Mouse (Mus musculus) neural tube, embryonic 13.5 days (tissue): Measurements from ENCODE around the gene Camkk1. TPM values are rescaled to one million over a fixed set of nuclear protein-coding genes. Genes with fewer than 3 reads are reported as not detected.
A peak's percentile ranks its signal among the peaks of the same experiment; 100 is the strongest.

Experiments used
- ATAC-seq: fragments of 200-750 bp; cut with Nextera tagmentation; 2 replicates; pipeline ENCODE4 v1.8.0; 2017; ENCODE audit warnings: low read depth, mild to moderate bottlenecking, moderate TSS enrichment, moderate library complexity
- H3K27ac ChIP-seq: fragments of 300-500 bp; sonication (generic); replicated peaks from 2 replicates; pipeline ENCODE4 v1.5.1; 2015; ENCODE audit warnings: moderate library complexity, mild to moderate bottlenecking, inconsistent platforms
- H3K27me3 ChIP-seq: fragments of 300-500 bp; sonication (generic); 2 replicates; pipeline ENCODE4 v1.6.1; 2015; ENCODE audit warnings: mild to moderate bottlenecking, inconsistent platforms
- H3K36me3 ChIP-seq: fragments of 300-500 bp; sonication (generic); 2 replicates; pipeline ENCODE4 v1.6.1; 2015; ENCODE audit warnings: mild to moderate bottlenecking, inconsistent platforms
- H3K4me1 ChIP-seq: fragments of 300-500 bp; sonication (generic); replicated peaks from 2 replicates; pipeline ENCODE4 v1.6.1; 2015; ENCODE audit warnings: inconsistent platforms
- H3K4me2 ChIP-seq: fragments of 300-500 bp; sonication (generic); 2 replicates; pipeline ENCODE4 v1.6.1; 2015; ENCODE audit warnings: inconsistent platforms, mild to moderate bottlenecking, moderate library complexity
- H3K4me3 ChIP-seq: fragments of 300-500 bp; sonication (generic); 2 replicates; pipeline ENCODE4 v1.5.1; 2015; ENCODE audit warnings: mild to moderate bottlenecking, inconsistent platforms
- H3K9ac ChIP-seq: fragments of 300-500 bp; sonication (generic); 2 replicates; pipeline ENCODE4 v1.6.1; 2015; ENCODE audit warnings: moderate library complexity, mild to moderate bottlenecking, inconsistent platforms
- H3K9me3 ChIP-seq: fragments of 300-500 bp; sonication (generic); 2 replicates; pipeline ENCODE4 v1.6.1; 2016; ENCODE audit warnings: inconsistent platforms
- WGBS: fragments of 180-500 bp; shearing (Covaris S2); methylation state at CpG from one replicate; pipeline ENCODE4 v1.1.7; 2015; 5-methylcytosine and 5-hydroxymethylcytosine counted together
- polyA plus RNA-seq: library from polyadenylated mRNA; unstranded; fragments of >200 nt; fragmentation: Nextera tagmentation; extraction: Ambion mirVana; gene quantifications from 2 replicates; pipeline ENCODE4 v1.2.1, GENCODE M21; 2015

Camkk1 gene
- 18.7 and 20.9 TPM in 2 replicates for polyA plus RNA-seq

DNA sequence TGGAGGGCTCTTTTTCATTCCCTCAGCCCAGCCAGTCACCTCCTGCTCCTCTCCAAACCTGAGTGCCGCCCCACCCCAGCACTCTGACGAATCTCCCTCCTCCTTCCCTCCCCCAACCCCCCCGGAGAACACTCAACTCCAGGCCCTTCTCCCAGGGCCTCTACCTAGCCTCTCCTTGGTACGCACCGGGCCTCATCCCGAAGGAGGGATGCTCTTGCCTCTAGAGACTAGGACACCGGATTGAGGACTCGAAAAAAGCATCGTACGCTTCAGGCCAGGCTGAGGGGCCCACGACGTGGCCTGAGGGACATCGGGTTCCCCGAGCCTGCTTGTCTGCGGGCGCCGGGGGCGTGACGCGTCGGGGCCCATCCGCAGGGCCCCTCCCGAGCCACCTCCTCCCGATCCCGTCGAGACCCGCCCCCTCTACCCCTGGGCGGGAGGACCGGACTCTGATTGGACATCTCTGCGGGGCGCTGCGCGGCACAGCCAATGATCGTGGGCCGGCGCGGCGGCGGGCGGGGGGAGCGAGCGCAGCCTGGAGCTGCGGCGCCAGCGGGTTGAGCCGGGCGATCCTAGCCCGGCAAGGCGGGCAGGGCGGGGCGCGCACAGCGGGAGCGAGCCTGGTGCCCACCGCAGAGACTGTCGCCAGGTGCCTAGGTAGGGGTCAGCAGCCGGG is at the start of gene Camkk1:
Gene Camkk1 (plus strand): TSS at position 538 of the 676 bp plus-strand sequence.
- ATAC-seq, result peak; percentile 95
- Histone ChIP-seq H3K4me1 (peaks cover 37% of the 10 kb centered on the region), H3K4me3 (peak within 1 kb of the TSS; percentile 76), H3K4me2 (peak within 1 kb of the TSS; percentile 92), H3K9ac (peak within 1 kb of the TSS; percentile 81), H3K9me3 (no peaks in the 10 kb centered on the region), H3K36me3 (no peaks in the 10 kb centered on the region), H3K27ac (peak within 1 kb of the TSS; percentile 82), H3K27me3 (peaks cover 38% of the 10 kb centered on the region)
- under 1% methylated on average over 55 of the region's 57 CpGs for WGBS

GRCm38 (mm10) chr11:72974995-72975503 is 43.8 kb upstream of the Camkk1 start:
- 84% methylated on average over 13 of the region's 13 CpGs for WGBS
- Histone ChIP-seq H3K9ac (no peak overlapping the region), H3K4me2 (no peak overlapping the region), H3K4me3 (no peak overlapping the region), H3K4me1 (no peaks in the 10 kb centered on the region), H3K27me3 (peaks cover 2% of the 10 kb centered on the region; the same call in 1 of the 2 replicates), H3K9me3 (no peaks in the 10 kb centered on the region), H3K27ac (no peak overlapping the region), H3K36me3 (no peaks in the 10 kb centered on the region)
- ATAC-seq, result no peak

- Histone ChIP-seq H3K27me3 (no peaks in the 10 kb centered on the region), H3K4me3 (no peak overlapping the region), H3K4me2 (no peak overlapping the region), H3K9me3 (no peaks in the 10 kb centered on the region), H3K4me1 (no peaks in the 10 kb centered on the region), H3K27ac (no peak overlapping the region), H3K36me3 (no peaks in the 10 kb centered on the region), H3K9ac (no peak overlapping the region)
- no peak for ATAC-seq
- 87% methylated on average over 9 of the region's 9 CpGs for WGBS
These were observed 36.3 kb upstream of the Camkk1 start for GRCm38 (mm10) chr11:72982516-72982915.

GRCm38 (mm10) chr11:72983283-72983682 is 35.5 kb upstream of the Camkk1 start:
- Histone ChIP-seq H3K36me3 (no peaks in the 10 kb centered on the region), H3K4me2 (no peak overlapping the region), H3K4me3 (no peak overlapping the region), H3K27ac (no peak overlapping the region), H3K9ac (no peak overlapping the region), H3K27me3 (no peaks in the 10 kb centered on the region), H3K9me3 (no peaks in the 10 kb centered on the region), H3K4me1 (no peaks in the 10 kb centered on the region)
- no peak for ATAC-seq
- WGBS, result 48% methylated on average over 5 of the region's 5 CpGs

DNA sequence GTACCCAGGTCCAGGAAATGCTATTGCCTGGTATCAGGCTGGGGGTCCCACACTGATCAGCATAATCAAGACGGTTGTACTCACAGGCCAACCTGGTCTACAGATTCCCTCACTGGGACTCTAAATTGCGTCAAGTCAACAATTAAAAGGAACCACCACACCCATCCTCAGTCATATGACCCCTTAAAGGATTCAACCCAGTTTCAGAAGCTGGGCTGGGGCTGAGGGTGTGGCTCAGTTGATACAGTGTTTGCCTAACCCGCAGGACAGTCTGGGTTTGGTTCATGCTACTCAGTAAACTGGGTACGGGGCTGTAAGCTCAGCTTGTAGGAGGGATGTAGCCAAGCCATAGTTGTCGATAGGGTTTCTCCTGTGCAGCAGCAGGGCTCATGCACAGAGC is 32.1 kb upstream of the Camkk1 start:
- Histone ChIP-seq H3K27me3 (no peaks in the 10 kb centered on the region), H3K4me1 (no peaks in the 10 kb centered on the region; the same call in 1 of the 2 replicates), H3K9ac (no peak overlapping the region), H3K4me3 (no peak overlapping the region), H3K36me3 (no peaks in the 10 kb centered on the region), H3K27ac (no peak overlapping the region), H3K4me2 (no peak overlapping the region), H3K9me3 (no peaks in the 10 kb centered on the region)
- WGBS, result 74% methylated on average over 5 of the region's 5 CpGs
- ATAC-seq, result no peak

DNA sequence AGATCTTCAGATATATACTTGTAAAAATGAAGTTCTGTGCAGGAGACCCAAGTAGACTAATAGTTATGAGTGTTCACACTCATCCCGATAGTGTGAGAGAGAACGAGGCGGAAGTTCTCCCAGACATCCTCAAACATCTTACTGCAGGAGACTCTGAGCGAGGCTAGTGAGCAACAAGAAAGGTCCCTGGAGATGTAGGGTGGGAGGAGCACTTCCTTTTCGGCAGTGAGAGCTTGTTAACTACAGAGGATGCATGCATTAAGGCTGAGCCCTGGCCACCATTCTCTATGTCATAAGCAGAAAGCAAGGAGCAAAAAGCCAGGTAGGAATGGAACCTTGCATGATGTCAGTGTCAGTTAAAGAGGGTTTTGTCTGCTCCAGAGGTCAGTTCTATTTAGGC is 31.6 kb upstream of the Camkk1 start:
- no peaks in the 10 kb centered on the region for H3K27me3 ChIP-seq
- ATAC-seq, result no peak
- H3K4me1 ChIP-seq, result no peaks in the 10 kb centered on the region; the same call in 1 of the 2 replicates
- no peak overlapping the region for H3K27ac ChIP-seq
- H3K36me3 ChIP-seq, result no peaks in the 10 kb centered on the region
- no peak overlapping the region for H3K4me3 ChIP-seq
- no peaks in the 10 kb centered on the region for H3K9me3 ChIP-seq
- H3K9ac ChIP-seq, result no peak overlapping the region
- WGBS, result 65% methylated on average over 5 of the region's 5 CpGs
- no peak overlapping the region for H3K4me2 ChIP-seq

DNA sequence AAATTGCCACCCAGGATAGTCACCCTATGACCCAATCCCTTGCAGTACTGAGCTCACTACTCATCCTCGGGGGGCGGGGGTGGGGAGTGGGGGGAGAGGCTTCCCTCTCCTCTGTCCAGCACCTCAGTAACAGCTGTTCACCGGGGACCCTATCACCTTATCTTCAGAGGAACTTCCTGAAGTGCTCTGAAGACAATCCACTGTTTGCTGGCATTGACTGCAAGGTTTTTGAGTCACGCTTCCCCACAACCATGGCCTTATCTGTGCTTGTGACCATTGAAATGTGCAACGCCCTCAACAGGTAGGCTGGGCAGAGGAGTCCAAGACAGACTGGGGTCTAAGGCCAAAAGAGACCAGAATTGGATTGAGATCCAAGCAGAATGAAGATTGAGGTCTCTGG is 31.0 kb upstream of the Camkk1 start:
- Histone ChIP-seq H3K9ac (no peak overlapping the region), H3K4me2 (no peak overlapping the region), H3K27ac (no peak overlapping the region), H3K27me3 (no peaks in the 10 kb centered on the region), H3K4me1 (no peaks in the 10 kb centered on the region; the same call in 1 of the 2 replicates), H3K9me3 (no peaks in the 10 kb centered on the region), H3K36me3 (no peaks in the 10 kb centered on the region), H3K4me3 (no peak overlapping the region)
- no peak for ATAC-seq
- 82% methylated on average over 5 of the region's 5 CpGs for WGBS

GRCm38 (mm10) chr11:72989044-72989443 is 29.8 kb upstream of the Camkk1 start:
- ATAC-seq, result no peak
- no peaks in the 10 kb centered on the region for H3K27me3 ChIP-seq
- WGBS, result 80% methylated on average over 6 of the region's 6 CpGs

GRCm38 (mm10) chr11:72990688-72991087 is 28.1 kb upstream of the Camkk1 start:
- no peak overlapping the region for H3K27ac ChIP-seq
- no peak overlapping the region for H3K4me3 ChIP-seq
- WGBS, result 72% methylated on average over 9 of the region's 9 CpGs
- H3K9me3 ChIP-seq, result no peaks in the 10 kb centered on the region
- H3K4me2 ChIP-seq, result no peak overlapping the region
- H3K4me1 ChIP-seq, result no peaks in the 10 kb centered on the region; the same call in 1 of the 2 replicates
- no peaks in the 10 kb centered on the region for H3K36me3 ChIP-seq
- ATAC-seq, result no peak
- no peaks in the 10 kb centered on the region for H3K27me3 ChIP-seq
- H3K9ac ChIP-seq, result no peak overlapping the region

More at GRCm38 (mm10) chr11:72989044-72989443, 29.8 kb upstream of the Camkk1 start:
- Histone ChIP-seq H3K4me3 (no peak overlapping the region), H3K27ac (no peak overlapping the region), H3K9me3 (no peaks in the 10 kb centered on the region), H3K36me3 (no peaks in the 10 kb centered on the region), H3K9ac (no peak overlapping the region), H3K4me1 (no peaks in the 10 kb centered on the region; the same call in 1 of the 2 replicates), H3K4me2 (no peak overlapping the region)

DNA sequence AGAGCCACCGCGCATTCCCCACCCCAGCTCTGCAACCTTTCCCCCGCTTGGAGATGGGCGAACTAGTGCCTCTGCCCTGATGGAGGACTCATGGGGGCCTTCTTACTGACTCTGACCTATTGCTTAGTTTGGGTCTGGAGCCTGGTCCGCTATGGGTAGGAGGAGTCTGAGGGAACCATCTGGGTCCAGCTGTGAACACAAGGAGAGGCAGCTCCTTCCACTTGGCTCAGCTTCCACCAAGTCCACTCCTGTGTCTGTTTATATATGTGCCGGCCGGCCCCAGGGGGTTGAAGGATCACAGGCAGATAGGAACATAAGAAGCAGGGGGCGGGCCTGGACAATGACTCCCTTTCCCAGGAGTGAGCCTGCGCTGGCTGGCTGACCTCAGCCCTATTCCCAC is 26.8 kb upstream of the Camkk1 start:
- H3K27ac ChIP-seq, result no peak overlapping the region
- no peaks in the 10 kb centered on the region for H3K27me3 ChIP-seq
- no peaks in the 10 kb centered on the region for H3K9me3 ChIP-seq
- no peak for ATAC-seq
- H3K4me1 ChIP-seq, result no peaks in the 10 kb centered on the region; the same call in 1 of the 2 replicates
- WGBS, result 69% methylated on average over 9 of the region's 9 CpGs
- H3K4me2 ChIP-seq, result no peak overlapping the region
- H3K4me3 ChIP-seq, result no peak overlapping the region
- H3K36me3 ChIP-seq, result no peaks in the 10 kb centered on the region
- H3K9ac ChIP-seq, result no peak overlapping the region

DNA sequence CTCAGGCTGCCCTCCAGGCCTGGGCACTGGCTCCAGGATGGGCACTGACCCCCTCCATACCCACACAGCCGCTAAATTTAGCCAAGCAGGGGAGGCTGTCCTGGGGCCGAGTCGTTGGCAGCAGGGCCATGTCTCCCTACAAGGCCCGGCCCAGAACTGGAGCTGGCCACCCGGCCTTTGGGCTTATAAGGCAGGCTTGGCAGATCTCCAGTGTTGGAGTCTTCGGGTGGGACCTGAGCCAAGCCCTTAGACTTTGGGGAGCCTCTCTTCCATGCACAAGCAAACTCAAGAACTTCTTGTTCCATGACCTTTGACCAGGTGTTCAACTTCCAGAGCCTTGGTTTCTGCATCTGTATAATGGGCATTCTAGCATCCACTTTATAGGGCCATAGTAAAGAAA is 22.5 kb upstream of the Camkk1 start:
- ATAC-seq, result no peak
- Histone ChIP-seq H3K27me3 (no peaks in the 10 kb centered on the region), H3K9me3 (no peaks in the 10 kb centered on the region), H3K4me2 (no peak overlapping the region), H3K9ac (no peak overlapping the region), H3K4me1 (no peaks in the 10 kb centered on the region), H3K27ac (no peak overlapping the region), H3K36me3 (no peaks in the 10 kb centered on the region), H3K4me3 (no peak overlapping the region)
- WGBS, result 91% methylated on average over 6 of the region's 6 CpGs

DNA sequence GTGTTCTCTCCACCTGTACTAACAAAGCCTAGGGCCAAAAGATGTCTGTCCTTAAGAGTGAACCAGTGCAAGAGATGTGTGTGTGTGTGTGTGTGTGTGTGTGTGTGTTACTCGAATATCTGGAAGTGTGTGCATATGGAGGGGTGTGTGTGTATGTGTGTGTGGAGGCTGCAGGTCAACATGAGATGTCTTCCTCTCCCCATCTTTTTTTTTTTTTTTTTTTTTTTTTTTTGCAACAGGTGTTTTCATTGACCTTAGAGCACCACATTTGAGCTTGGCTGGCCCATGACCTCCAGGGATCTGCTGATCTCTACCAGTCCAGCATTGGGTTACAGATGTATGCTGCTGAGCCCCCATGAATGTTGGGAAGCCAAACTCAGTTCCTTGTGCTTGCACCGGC is 22.0 kb upstream of the Camkk1 start:
- ATAC-seq, result no peak
- no peaks in the 10 kb centered on the region for H3K4me1 ChIP-seq
- H3K9me3 ChIP-seq, result no peaks in the 10 kb centered on the region
- no peaks in the 10 kb centered on the region for H3K27me3 ChIP-seq
- H3K4me2 ChIP-seq, result no peak overlapping the region
- WGBS, result 94% methylated on average over 2 of the region's 2 CpGs
- H3K4me3 ChIP-seq, result no peak overlapping the region
- H3K36me3 ChIP-seq, result no peaks in the 10 kb centered on the region
- no peak overlapping the region for H3K27ac ChIP-seq
- H3K9ac ChIP-seq, result no peak overlapping the region
